Mouse (Mus musculus) heart, embryonic 15.5 days (tissue): ENCODE measurements around the gene Mrpl24. TPM values are rescaled to one million over a fixed set of nuclear protein-coding genes. Genes with fewer than 3 reads are reported as not detected.
"Not testable (repeated sequence)": the region's sequence is repeated elsewhere in the genome, so short reads cannot be mapped to it uniquely, and the experiment has no call there.

Experiments
- ATAC-seq: fragments of 200-750 bp; cut with Nextera tagmentation; replicated peaks from 2 replicates; pipeline ENCODE4 v1.8.0; 2017; ENCODE audit warnings: low read depth, moderate TSS enrichment; ENCODE audit not compliant: insufficient number of reproducible peaks, insufficient read depth, low FRiP score
- H3K27ac ChIP-seq: fragments of 300-500 bp; sonication (generic); 2 replicates; pipeline ENCODE4 v1.5.1; 2015; ENCODE audit warnings: mild to moderate bottlenecking, inconsistent platforms
- H3K27me3 ChIP-seq: fragments of 300-500 bp; sonication (generic); 2 replicates; pipeline ENCODE4 v1.6.1; 2015; ENCODE audit warnings: inconsistent platforms
- H3K36me3 ChIP-seq: fragments of 300-500 bp; sonication (generic); 2 replicates; pipeline ENCODE4 v1.6.1; 2015; ENCODE audit warnings: mild to moderate bottlenecking, inconsistent platforms
- H3K4me1 ChIP-seq: fragments of 300-500 bp; sonication (generic); replicated peaks from 2 replicates; pipeline ENCODE4 v1.6.1; 2015; ENCODE audit warnings: inconsistent platforms
- H3K4me2 ChIP-seq: fragments of 300-500 bp; sonication (generic); 2 replicates; pipeline ENCODE4 v1.6.1; 2015; ENCODE audit warnings: inconsistent platforms, mild to moderate bottlenecking, moderate library complexity
- H3K4me3 ChIP-seq: fragments of 300-500 bp; sonication (generic); 2 replicates; pipeline ENCODE4 v1.5.1; 2015; ENCODE audit warnings: mild to moderate bottlenecking, inconsistent platforms
- H3K9ac ChIP-seq: fragments of 300-500 bp; sonication (generic); 2 replicates; pipeline ENCODE4 v1.6.1; 2015; ENCODE audit warnings: mild to moderate bottlenecking, inconsistent platforms
- H3K9me3 ChIP-seq: fragments of 300-500 bp; sonication (generic); replicated peaks from 2 replicates; pipeline ENCODE4 v1.6.1; 2016; ENCODE audit warnings: inconsistent platforms
- WGBS: fragments of 180-500 bp; shearing (Covaris S2); methylation state at CpG from one replicate; pipeline ENCODE4 v1.1.7; 2015; ENCODE audit warnings: mixed read lengths; 5-methylcytosine and 5-hydroxymethylcytosine counted together
- polyA plus RNA-seq: library from polyadenylated mRNA; unstranded; fragments of >200 nt; fragmentation: Nextera tagmentation; extraction: Ambion mirVana; gene quantifications from 2 replicates; pipeline ENCODE4 v1.2.1, GENCODE M21; 2015

The Mrpl24 gene
- polyA plus RNA-seq: 59.2 and 60.6 TPM in 2 replicates

- peak; percentile 80 for ATAC-seq
- Histone ChIP-seq H3K36me3 (peaks cover 55% of the 10 kb centered on the region), H3K4me1 (peaks cover 8% of the 10 kb centered on the region), H3K4me2 (peak within 1 kb of the TSS; percentile 87), H3K4me3 (peak within 1 kb of the TSS; percentile 67), H3K9ac (peak within 1 kb of the TSS; percentile 74), H3K27me3 (no peaks in the 10 kb centered on the region), H3K9me3 (no peaks in the 10 kb centered on the region), H3K27ac (peak within 1 kb of the TSS; percentile 85)
- under 1% methylated on average over 30 of the region's 30 CpGs for WGBS
These were observed at the start of gene Mrpl24 for GRCm38 (mm10) chr3:87919336-87920108. Mrpl24 (plus strand) TSS chr3:87919506.

GRCm38 (mm10) chr3:87877730-87878129, 41.6 kb upstream of the Mrpl24 start:
- WGBS: 80% methylated on average over 4 of the region's 4 CpGs
- no peaks in the 10 kb centered on the region for H3K27me3 ChIP-seq
- H3K9me3 ChIP-seq: no peaks in the 10 kb centered on the region
- 0 out of 2 replicates have a peak overlapping the region, but pooled peaks have one; percentile 14 for H3K27ac ChIP-seq
- ATAC-seq: no peak
- no peak overlapping the region for H3K9ac ChIP-seq
- peaks cover 11% of the 10 kb centered on the region for H3K4me1 ChIP-seq
- no peak overlapping the region for H3K4me3 ChIP-seq
- peaks cover 15% of the 10 kb centered on the region for H3K36me3 ChIP-seq
- no peak overlapping the region for H3K4me2 ChIP-seq

DNA sequence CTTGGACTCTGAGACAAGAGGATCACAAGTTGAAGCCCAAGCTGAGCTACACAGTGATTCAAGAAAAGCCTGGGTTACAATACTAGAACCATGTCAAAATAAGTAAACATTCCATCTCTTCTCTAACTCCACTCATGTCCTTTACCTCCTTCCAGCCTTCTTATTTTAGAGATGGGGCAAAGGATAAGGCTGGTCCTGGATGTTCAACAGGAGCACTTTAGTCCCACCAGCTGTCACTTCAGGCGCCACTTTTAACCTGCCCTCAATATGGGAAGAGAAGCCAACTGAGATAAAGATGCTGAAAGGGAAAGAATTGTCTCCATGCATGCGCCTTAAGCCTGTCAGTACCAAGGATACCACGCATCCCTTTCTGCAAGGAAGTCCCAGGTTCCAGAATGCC, 35.0 kb upstream of the Mrpl24 start:
- H3K9me3 ChIP-seq: no peaks in the 10 kb centered on the region
- H3K4me2 ChIP-seq: peak overlapping the region; percentile 78
- peak overlapping the region; percentile 96 for H3K27ac ChIP-seq
- H3K4me3 ChIP-seq: peak overlapping the region; percentile 99
- WGBS: 0% methylated on average over 3 of the region's 3 CpGs
- H3K27me3 ChIP-seq: no peaks in the 10 kb centered on the region
- no peak for ATAC-seq
- H3K9ac ChIP-seq: peak overlapping the region; percentile 96
- peaks cover 11% of the 10 kb centered on the region; the same call in 1 of the 2 replicates for H3K36me3 ChIP-seq
- peaks cover 20% of the 10 kb centered on the region for H3K4me1 ChIP-seq

GRCm38 (mm10) chr3:87884708-87885251, 34.5 kb upstream of the Mrpl24 start:
- peak; percentile 9 for ATAC-seq
- Histone ChIP-seq H3K4me2 (peak overlapping the region; percentile 78), H3K9ac (peak overlapping the region; percentile 96), H3K36me3 (peaks cover 9% of the 10 kb centered on the region; the same call in 1 of the 2 replicates), H3K9me3 (no peaks in the 10 kb centered on the region), H3K4me1 (peaks cover 20% of the 10 kb centered on the region), H3K27me3 (no peaks in the 10 kb centered on the region), H3K4me3 (peak overlapping the region; percentile 99), H3K27ac (peak overlapping the region; percentile 96)
- 0% methylated on average over 28 of the region's 28 CpGs for WGBS

DNA sequence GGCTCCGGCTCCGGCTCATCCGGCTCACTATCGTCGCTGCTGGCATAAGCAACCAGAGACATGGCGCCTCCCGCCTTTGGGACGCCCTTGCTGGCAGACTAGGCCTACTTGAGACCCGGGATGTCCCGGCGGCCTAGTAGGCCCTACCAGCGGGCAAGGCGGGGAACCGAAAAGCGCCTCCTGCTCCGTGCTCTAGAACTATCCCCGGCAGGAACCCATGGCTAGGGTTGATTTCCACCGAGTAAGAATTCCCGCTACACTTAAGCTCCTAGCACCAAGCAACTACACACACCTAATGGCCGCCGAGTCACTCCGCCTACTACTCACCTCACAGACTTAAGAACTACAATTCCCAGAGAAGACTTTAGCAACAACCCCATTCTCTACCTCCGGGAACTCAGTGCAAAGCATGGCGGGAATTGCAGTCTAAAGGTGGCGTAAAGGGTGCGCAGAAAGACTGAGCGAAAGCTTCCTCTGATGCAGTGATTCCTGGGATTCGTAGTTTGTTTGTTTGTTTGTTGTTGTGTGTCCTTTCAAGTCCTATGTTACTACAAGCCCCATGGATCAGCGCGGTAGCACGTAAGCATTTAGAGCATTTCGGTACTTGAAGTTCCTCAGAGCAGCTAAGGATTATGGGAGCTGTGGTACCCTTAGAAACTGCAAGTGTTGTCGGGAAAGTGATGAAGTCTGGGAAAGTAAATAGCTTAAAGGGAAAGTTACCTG, 33.9 kb upstream of the Mrpl24 start, which contains the start of gene Prcc:
Prcc (minus strand) TSS at position 328 of the 723 bp plus-strand sequence.
- Histone ChIP-seq H3K36me3 (peaks cover 3% of the 10 kb centered on the region; the same call in 1 of the 2 replicates), H3K9ac (peak within 1 kb of the TSS; percentile 96), H3K4me3 (peak within 1 kb of the TSS; percentile 99), H3K9me3 (no peaks in the 10 kb centered on the region), H3K4me2 (peak within 1 kb of the TSS; percentile 78), H3K27me3 (no peaks in the 10 kb centered on the region), H3K4me1 (peaks cover 20% of the 10 kb centered on the region), H3K27ac (peak within 1 kb of the TSS; percentile 96)
- peak; percentile 97 for ATAC-seq
- WGBS: under 1% methylated on average over 33 of the region's 33 CpGs

- H3K36me3 ChIP-seq: no peaks in the 10 kb centered on the region
- H3K27me3 ChIP-seq: no peaks in the 10 kb centered on the region
- peak overlapping the region; percentile 99 for H3K4me3 ChIP-seq
- H3K9ac ChIP-seq: 0 out of 2 replicates have a peak overlapping the region, but pooled peaks have one; percentile 20
- 10% methylated on average over 10 of the region's 10 CpGs for WGBS
- peak overlapping the region; percentile 58 for H3K4me2 ChIP-seq
- H3K27ac ChIP-seq: no peak overlapping the region
- peaks cover 20% of the 10 kb centered on the region for H3K4me1 ChIP-seq
- no peak for ATAC-seq
- H3K9me3 ChIP-seq: no peaks in the 10 kb centered on the region
These were observed 33.3 kb upstream of the Mrpl24 start for GRCm38 (mm10) chr3:87886004-87886365.

DNA sequence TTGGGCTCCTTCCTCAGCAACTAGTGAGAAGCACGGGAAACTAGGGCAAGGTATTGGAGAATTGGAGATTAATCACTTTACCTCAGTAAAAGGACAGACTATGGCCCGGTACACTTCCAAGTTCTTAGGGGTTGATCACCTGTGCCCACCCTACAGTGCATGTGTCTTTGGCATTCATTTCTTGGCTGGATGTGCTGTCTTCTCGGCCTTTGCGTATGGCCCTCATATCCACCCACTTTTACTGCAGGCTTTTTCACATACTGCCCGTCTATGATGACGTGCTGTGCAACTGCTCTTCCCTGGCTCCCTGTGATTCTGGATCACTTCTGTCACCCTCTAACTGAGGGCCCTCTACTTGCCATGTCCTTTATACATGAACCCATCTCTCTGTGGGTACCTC, 32.9 kb upstream of the Mrpl24 start:
- no peaks in the 10 kb centered on the region for H3K36me3 ChIP-seq
- H3K27ac ChIP-seq: no peak overlapping the region
- H3K4me3 ChIP-seq: peak overlapping the region; percentile 99; the same call in 1 of the 2 replicates
- H3K9me3 ChIP-seq: no peaks in the 10 kb centered on the region
- H3K4me2 ChIP-seq: peak overlapping the region; percentile 58
- ATAC-seq: no peak
- no peaks in the 10 kb centered on the region for H3K27me3 ChIP-seq
- peaks cover 20% of the 10 kb centered on the region for H3K4me1 ChIP-seq
- H3K9ac ChIP-seq: no peak overlapping the region
- 81% methylated on average over 6 of the region's 6 CpGs for WGBS

DNA sequence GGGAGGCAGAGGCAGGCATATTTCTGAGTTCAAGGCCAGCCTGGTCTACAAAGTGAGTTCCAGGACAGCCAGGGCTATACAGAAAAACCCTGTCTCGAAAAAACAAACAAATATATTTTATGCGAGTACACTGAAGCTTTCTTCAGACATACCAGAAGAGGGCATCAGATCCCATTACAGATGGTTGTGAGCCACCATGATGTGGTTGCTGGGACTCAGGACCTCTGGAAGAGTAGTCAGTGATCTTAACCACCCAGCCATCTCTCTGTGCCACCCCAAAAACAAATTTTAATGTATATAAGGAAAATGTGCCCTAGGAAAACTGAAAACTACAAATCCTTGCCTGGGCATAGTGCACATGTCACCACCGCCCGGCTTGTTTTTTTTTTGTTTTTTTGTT, 31.9 kb upstream of the Mrpl24 start:
- H3K4me2 ChIP-seq, H3K27ac ChIP-seq, H3K4me3 ChIP-seq, H3K36me3 ChIP-seq, H3K9ac ChIP-seq, H3K27me3 ChIP-seq, ATAC-seq, H3K9me3 ChIP-seq: not testable (repeated sequence)
- peaks cover 20% of the 10 kb centered on the region for H3K4me1 ChIP-seq
- WGBS: 85% methylated on average over 4 of the region's 4 CpGs

- H3K27me3 ChIP-seq: no peaks in the 10 kb centered on the region
- no peak overlapping the region for H3K4me2 ChIP-seq
- 74% methylated on average over 3 of the region's 3 CpGs for WGBS
- no peaks in the 10 kb centered on the region for H3K9me3 ChIP-seq
- no peak overlapping the region for H3K27ac ChIP-seq
- no peaks in the 10 kb centered on the region for H3K36me3 ChIP-seq
- H3K9ac ChIP-seq: no peak overlapping the region
- ATAC-seq: no peak
- peaks cover under 1% of the 10 kb centered on the region; the same call in 1 of the 2 replicates for H3K4me1 ChIP-seq
- no peak overlapping the region for H3K4me3 ChIP-seq
These were observed 27.8 kb upstream of the Mrpl24 start for GRCm38 (mm10) chr3:87891481-87891880.

DNA sequence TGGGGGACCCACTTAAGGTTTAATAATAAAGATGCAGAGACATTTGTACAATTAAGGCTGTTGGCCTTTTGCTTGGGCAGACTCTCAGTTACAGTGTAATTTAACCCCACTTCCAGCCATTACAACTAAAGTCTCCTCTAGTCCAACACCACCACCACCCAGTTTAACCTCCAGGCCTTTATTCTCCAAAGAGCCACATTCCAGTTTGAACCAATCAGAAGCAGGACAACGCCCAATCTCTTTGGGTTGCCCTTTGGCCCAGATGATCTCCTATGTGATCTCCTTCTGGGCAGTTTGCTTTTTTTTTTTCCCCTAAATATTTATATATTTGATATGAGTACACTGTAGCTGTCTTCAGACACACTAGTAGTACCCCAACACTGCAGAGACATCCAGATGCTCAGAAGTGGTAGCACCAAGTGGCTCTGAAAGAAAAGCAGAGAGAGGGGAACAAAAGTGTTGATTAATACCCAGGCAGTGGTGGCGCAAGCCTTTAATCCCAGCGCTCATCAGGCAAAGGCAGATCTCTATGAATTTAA, 25.9 kb upstream of the Mrpl24 start:
- H3K36me3 ChIP-seq: no peaks in the 10 kb centered on the region
- H3K4me2 ChIP-seq: no peak overlapping the region
- no peak for ATAC-seq
- no peak overlapping the region for H3K4me3 ChIP-seq
- no peaks in the 10 kb centered on the region for H3K9me3 ChIP-seq
- no peak overlapping the region for H3K9ac ChIP-seq
- H3K27me3 ChIP-seq: no peaks in the 10 kb centered on the region
- no peaks in the 10 kb centered on the region for H3K4me1 ChIP-seq
- WGBS: 78% methylated on average over 3 of the region's 3 CpGs
- H3K27ac ChIP-seq: no peak overlapping the region

- WGBS: 58% methylated on average over 3 of the region's 3 CpGs
These were observed 20.0 kb upstream of the Mrpl24 start for GRCm38 (mm10) chr3:87899266-87899665.

More at GRCm38 (mm10) chr3:87899266-87899665, 20.0 kb upstream of the Mrpl24 start:
- H3K27me3 ChIP-seq: no peaks in the 10 kb centered on the region
- no peak overlapping the region for H3K4me2 ChIP-seq
- no peaks in the 10 kb centered on the region for H3K36me3 ChIP-seq
- H3K9me3 ChIP-seq: no peaks in the 10 kb centered on the region
- H3K4me1 ChIP-seq: no peaks in the 10 kb centered on the region
- H3K4me3 ChIP-seq: no peak overlapping the region
- H3K27ac ChIP-seq: no peak overlapping the region
- H3K9ac ChIP-seq: no peak overlapping the region
- no peak for ATAC-seq
